Mouse (Mus musculus): ENCODE measurements around the gene Foxn1.

Gene Foxn1

DNA sequence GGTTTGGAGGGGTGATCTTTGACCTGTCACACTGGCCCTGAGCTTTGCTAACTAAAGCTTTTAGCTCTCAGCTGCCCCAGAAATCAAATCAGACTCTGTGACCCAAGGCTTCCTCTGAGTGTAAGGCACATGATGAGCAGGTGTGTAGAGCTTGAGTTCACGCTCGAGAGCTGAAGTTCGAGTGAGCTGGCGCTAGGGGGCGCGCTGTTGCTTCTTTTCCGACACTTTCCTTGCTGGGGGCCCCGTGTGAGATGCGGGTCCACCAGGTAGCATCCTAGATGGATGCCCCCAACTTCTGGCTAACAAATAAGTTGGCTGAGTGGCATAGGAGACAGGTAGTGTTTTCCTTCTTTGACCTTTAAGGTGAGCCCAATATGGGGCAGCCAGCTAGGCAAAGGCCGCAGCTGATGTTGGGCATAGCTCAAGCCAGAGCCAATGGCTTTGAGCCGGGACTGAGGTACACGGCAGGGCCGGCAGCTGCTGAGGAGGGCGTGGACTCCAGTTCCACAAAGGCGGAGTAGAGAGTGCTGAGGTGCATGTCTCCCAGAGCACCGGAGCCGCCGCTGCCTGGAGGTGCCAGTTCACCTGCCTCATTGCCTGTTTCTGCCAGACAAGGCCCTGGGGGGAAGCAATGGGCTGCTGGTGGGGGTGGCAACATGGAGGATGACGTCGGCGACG lies 27.9 kb downstream of the Foxn1 start:
- DNase-seq (ENCODE audit: low read depth, low spot score) = no peak

DNA sequence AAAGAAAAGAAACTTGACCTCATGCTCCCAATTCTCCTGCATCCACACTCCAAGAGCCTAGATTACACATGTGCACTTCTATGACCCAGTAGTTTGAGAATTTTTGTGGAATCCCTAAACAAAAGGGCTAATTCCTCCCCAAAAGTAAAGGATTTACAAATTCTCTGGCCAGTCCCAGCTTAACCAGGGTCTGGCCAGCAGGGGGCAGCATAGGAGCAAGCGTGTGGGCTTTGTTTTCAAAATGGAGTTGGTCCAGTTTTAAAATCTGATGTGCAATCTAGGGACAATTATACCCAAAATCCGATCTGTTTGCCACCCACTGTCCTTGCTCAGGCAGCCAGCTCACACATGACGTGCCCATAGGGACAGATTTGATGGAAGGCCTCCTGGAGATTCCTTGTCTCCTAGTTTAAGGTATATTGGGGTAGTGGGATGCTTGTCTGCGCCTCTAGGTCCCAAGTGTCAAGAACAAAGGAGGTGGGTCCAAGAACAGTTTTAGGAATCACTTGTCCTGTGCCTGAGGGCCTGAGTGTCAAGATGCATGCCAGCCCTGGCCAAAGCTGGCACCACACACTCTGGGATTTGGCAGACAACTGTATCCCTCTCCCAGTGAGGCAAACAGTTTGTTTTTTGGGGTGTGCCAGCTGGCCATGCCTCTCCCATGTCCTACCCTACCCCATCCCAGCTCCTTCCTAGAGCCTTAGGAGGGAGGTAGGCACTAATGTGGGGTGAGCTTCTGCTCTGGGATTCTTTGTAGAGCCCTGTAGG lies 30.7 kb downstream of the Foxn1 start:
- no peak for DNase-seq (ENCODE audit: low read depth, low spot score)

DNA sequence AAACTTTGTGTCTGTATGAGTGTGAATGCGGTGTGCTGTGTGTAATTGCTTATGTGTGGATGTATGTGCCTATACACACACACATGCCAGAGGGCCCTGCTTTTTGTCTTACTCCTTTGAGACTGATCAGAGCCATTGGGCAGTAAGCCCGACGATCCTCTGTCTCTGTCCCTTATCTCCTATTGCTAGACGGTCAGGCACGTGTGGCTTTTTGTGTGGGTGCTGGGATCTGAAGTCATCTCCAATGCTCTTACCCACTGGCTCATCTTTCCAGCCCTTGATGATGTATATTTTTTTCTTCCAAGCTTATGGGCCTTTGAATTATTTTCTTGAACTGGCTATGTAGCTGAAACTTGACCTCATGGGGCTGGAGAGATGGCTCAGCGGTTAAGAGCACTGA lies 31.5 kb downstream of the Foxn1 start:
- no peak for DNase-seq (ENCODE audit: low read depth, low spot score)

DNA sequence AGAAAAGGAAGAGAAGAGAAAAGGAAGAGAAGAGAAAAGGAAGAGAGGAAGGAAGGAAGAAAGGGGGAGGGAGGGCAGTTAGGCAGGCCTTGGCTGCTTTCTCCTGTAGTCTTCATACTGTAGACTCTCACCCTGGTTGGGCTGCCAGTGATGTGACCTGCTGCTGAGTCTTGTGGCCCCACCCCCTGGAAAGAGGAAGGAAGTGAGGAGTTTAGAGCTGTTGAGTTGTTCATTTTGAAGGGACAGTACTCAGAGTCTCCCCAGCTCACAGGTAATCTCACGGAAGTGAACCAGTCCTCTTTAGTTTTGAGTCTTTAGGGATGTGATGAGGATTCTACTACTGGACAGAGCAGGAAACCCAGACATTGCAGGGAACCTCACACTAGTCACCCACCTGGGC lies 33.3 kb downstream of the Foxn1 start:
- no peak for DNase-seq (ENCODE audit: low read depth, low spot score)

DNA sequence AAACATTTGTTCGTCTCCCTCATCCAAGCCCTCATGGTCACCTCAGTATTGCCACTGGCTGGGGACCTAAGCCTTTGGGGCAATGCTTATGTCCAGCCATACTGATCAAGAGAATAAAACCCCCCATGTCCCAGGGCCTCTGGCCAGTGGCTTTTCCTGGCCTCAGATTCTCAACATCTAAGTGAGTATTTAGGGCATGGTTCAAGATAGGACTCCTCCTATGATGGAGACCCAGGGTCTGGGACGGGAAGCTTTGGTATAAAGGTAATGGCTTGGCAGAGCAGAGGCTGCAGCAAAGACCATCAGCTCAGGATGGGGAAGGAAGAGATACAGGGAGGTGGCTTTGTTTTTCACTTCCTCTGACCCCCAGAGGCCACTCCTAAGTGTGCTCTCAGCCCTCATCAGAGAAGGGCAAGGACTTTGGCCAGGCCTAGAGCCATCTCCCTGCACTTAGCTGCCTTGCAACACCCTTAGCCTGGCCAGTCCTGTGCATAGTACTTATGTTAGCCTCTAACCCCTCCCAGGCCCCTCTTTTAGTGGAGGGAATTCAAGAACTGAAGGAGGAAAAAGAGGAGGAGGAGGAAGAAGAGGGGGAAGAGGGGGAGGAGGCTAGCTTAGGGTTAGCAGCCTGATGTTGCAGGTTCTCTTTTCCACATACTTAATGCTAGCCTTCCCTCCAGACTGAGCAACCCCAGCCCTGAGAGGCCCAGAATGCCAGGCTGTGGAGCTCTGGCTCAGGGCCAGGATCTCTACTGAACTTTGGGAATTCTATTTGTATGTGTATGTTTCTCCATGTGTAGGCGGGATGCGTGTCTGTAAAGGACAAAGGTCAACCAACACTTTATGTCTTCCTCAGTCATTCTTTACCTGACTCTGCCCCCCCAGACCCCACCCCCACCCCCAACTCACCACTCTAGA lies 36.7 kb downstream of the Foxn1 start:
- DNase-seq (ENCODE audit: low read depth, low spot score) = no peak

DNA sequence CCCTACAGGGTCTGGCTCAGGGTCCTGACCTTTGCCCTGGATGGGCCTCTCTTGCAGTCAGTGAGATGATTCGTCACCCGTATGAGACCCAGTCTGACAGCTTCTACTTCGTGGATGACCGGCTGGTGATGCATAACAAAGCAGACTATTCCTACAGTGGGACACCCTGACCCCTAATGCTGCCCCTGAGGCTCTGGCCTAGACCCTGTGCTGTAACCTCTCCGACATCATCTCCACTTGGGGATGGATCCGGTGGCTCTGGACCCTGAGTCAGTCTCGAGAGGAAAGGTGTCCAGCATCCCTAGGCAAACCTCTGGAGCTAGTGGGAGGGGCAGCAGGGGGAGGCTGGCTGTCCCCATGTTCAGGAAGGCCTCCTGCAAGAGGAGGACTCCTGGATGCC lies 37.9 kb downstream of the Foxn1 start:
- no peak for DNase-seq (ENCODE audit: low read depth, low spot score)

DNA sequence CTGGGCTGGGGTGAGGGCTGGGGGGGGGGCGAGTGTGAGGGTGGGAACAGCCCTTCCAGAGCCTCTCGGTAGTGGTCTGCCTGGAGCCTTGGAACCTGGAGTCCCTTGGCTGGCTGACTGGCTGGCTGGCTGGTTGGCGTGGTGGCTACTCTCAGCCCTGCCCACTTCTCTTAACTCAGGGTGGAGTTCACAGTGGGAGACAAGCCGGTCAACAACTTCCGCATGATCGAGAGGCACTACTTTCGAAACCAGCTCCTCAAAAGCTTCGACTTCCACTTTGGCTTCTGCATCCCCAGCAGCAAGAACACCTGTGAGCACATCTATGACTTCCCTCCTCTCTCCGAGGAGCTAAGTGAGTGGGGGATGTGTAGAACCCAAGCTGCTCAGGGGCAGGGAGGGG lies 38.5 kb downstream of the Foxn1 start:
- no peak for DNase-seq (ENCODE audit: low read depth, low spot score)

DNA sequence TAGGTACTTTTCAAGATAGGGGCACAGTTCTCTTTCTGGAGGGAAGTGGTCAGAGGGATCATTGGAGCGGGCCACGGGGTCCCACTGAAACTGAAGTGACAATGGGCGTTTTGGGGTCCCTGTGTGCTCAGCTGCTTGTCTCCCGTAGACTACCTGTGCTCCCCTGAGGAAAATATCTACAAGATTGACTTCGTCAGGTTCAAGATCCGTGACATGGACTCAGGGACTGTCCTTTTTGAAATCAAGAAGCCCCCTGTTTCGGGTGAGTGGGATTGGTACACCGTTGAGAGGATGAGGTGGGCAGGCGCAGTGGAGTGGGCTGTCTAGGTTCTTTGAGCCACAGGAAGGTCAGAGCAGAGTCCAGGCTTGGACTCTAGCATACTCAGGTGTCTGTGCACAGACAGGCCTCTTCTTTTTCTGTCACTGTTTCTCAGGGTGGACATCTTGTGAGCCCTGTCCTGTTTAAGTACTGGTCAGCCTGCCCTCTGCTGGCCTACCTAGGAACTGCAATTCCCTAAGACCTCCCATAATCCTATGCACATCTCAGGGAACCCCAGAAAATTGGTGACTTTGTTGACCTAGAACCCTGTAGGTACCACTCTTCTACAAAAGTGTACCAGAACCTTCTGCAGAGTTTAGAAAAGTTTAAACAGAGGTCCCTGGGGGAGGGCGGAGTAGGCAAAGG lies 39.1 kb downstream of the Foxn1 start:
- DNase-seq (ENCODE audit: low read depth, low spot score) = peak; percentile 83

DNA sequence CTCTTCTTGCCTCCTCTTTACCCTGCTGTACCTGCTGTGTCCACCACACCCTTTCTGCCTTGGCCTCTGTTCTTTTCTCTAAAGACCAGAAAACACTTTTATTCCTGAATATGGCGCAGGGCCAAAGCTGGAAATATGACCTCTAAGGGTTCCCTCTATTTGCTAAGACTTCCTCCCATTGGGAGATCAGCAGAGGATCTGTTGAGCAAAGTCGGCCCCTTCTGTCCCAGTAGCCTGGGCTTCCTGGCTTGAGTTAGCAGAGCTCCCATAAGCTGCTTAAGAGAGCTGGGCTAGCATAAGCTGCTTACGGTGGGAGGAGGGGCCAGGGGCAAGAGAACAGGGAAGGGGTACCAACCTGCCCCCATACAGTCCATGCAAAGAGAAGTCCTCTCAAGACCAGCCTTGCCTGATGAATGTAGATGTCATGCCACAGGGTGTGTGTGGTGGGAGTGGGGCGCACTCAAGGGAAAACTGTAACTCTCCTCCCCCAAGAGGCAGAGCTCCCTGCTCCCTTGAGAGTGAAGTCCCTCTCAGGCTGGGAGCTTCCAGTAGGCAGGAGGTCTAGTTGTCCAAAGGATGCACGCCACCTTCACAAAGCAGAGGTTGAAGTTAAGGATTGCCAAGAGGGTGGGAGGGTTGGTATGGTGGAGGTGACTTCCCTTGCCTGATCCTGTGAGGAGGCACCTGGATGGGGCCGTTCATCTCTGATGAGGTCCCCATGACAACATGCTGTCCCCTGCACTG lies 39.9 kb downstream of the Foxn1 start:
- peak; percentile 89 for DNase-seq (ENCODE audit: low read depth, low spot score)

DNA sequence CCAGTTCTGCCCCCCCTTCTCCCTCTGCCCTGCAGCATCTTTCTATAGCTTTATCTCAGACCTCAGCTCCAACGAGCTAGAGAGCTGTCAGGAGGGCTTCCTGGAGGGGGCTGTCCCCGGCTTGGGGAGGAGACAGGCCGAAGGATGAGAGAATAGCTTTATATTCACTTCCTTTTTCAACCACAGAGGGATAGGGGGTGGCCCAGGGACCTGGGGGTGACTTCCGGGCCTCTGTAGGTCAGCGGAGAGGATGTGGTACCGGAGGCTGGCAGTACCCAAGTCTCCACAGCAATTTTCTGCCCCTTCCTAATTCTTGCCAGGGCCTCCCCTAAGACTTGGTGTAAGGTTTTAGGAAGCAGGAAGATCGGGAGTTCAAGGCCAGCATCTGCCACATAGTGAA lies 40.6 kb downstream of the Foxn1 start:
- DNase-seq (ENCODE audit: low read depth, low spot score) = no peak

DNA sequence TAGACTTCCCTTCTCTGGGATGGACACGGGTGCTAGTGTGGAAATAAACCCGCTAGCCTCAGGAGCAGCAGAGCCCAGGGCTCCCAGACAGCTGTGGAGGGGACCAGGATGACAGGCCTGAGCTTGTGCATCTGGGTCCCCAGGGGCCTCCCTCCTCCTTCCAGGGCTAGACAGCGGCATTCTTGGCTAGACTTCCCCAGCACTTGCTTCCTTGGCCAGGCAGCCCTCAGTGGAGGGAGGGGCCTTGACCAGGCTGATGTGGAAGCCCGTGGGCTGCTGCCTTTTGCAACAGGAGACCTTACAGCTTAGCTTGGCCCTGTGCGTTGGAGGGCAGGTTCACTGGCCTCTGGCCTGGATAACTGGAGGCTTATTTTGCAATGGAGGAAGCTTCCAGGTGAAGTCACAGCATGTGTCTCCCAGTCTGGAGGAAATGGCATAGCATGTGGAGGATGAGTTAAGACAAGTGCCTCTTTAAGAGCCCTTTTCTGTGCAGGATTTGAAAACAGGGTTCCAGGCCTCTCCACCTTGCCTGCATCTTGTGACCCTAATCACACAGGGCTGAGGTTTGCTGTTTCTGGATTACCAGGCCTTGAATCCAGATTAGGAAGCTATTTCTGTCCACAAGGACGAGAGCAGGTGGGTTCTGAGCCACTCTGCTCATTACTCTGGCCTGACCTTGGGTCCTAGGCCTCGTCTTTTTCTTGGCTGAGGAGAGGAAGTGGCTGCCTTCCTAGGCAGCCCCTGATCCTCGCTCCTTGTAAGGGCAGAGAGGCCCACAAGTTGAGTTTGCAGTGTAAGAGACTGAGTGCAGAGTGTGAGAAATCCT lies 41.3 kb downstream of the Foxn1 start:
- peak; percentile 68 for DNase-seq (ENCODE audit: low read depth, low spot score)

DNA sequence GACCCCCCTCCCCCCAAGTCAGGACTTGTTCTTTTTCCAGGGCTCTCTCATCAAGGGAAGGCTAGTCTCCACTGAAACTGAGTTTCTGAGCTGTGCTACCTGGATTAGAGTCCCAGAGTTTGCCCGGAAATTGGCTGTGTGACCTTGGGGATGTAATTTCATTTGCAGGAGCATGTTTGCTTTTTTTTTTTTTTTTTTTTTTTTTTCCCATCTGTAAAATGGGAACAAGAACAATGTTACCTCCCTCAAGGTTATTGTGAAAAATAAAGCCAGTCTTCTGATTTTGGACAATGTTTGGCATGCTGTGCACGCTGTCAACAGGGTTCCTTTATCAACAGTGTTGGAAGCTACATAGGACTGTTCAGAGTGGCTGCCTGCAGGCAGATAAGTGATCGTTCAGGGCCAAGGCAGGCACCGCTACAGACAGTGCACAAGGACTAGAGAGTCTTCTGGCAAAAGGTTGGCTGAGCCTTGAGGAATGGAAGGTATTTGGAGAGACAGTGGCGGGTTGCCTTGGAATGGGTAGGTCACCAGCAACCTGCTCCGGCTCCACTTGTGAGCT lies 41.9 kb downstream of the Foxn1 start:
- no peak for DNase-seq (ENCODE audit: low read depth, low spot score)

DNA sequence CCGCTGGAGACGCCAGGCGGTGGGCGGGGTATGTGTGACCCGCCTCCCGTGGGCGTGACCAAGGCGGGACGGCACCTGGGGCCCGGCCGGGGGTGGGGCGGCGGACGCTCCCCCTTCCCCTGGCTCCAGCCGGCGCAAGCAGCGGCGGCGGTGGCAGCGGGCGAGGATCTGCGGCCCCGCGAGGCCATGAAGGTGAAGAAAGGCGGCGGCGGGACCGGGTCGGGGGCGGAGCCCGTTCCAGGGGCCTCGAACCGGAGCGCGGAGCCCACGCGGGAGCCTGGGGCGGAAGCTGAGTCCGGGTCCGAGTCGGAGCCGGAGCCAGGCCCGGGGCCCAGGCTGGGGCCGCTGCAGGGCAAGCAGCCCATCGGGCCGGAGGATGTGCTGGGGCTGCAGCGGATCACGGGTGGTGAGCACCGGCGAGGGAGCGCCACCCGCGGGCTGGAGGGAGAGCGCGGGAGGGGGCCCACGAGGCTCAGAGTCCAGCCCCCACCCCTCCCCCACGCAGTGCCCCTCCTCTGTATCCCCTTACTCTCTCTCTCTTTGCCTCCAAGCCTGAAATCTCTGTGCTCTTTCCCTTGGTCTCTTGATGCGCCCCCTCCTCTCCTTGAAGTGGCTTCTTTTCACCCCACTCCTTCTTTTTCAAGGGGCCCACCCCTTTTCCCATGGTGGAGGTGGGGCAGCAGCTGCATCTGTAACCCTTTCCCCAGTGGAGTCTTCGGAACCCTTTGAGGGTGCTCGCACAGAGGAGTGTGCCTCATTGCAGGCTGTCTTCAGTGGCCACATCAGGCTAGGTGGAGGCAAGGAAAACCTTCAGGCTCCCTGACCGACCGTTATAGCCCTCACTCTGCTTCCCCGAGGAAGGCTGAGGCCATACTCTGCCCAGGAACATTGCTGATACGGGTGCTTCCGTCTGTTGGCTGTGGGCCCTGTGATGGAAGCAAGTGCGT lies 42.7 kb downstream of the Foxn1 start, which contains the start of gene Unc119:
Gene Unc119, plus strand, starts transcription at position 102 of the 947 bp plus-strand sequence.
- peak; percentile 70 for DNase-seq (ENCODE audit: low read depth, low spot score)

DNA sequence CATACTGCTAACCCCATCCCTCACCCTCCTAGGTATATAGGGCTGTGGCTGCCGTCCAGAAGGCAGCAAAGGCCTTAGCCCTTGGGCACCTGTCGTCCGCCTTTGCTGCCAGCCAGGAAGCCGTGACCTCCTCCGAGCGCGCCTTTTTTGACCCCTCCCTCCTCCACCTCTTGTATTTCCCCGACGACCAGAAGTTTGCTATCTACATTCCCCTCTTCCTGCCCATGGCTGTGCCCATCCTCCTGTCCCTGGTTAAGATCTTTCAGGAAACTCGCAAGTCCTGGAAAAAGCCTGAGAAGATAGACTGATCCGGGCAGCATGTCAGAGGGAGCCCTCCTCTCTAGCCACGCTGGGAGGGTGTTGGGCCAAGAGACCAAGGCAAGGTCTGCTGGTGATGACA lies 44.7 kb downstream of the Foxn1 start:
- no peak for DNase-seq (ENCODE audit: low read depth, low spot score)

DNA sequence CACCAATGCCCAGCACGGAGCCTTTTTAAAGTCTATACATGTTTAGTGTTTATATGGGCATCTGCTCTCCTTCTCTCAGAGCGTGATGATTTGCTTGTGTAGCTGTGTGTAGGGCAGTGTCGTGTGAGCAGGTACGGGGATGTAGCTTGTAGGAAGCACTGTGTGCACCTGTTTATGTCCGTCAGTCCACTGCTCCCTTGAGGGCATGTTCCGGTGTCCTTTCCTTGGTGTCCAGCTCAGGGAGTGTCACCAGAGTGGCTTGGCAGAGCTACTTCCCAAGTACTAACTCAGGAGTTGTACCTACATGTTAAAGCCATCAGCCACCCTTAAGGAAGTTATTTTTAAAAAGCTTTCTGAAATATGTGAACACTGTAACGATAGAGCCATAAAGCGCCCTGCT lies 49.3 kb downstream of the Foxn1 start:
- DNase-seq (ENCODE audit: low read depth, low spot score) = no peak

DNA sequence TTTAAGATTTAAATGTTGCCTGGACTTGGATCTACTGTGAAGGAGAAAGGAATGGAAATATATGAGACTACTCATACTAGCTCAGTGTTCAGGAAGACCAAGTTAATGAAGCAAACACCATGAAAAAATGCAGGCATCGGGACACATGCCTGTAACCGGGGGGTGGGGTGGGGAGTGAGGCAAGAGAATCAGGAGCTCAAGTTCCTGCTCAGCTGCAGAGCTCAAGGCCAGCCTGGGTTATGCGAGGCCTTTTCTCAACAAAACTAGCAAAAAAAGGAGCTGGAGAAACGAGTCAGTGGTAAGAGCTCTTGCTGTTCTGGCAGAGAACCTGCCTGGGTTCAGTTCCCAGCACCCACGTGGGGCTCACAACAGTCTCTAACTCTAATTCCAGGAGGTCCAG lies 52.4 kb downstream of the Foxn1 start:
- no peak for DNase-seq (ENCODE audit: low read depth, low spot score)

DNA sequence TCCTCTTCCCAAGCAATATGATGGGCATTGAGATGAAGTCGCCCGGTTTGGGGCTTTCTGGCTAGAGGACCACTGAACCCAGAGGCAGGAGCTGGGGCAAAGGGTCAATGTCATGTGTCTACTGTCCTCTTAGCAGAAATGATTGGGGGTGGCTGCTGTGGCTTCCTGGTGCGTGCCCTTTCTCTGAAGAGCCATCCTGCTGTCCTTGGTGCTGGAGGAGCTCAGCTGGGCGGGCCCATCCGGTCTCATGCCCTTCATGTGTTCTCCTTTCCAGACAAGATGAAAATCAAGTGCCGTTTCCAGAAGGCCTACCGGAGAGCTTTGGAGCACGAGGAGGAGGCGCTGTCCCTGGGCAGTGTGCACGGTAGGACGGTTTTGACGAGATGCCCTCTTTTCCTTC lies 53.7 kb downstream of the Foxn1 start:
- DNase-seq (ENCODE audit: low read depth, low spot score) = no peak

DNA sequence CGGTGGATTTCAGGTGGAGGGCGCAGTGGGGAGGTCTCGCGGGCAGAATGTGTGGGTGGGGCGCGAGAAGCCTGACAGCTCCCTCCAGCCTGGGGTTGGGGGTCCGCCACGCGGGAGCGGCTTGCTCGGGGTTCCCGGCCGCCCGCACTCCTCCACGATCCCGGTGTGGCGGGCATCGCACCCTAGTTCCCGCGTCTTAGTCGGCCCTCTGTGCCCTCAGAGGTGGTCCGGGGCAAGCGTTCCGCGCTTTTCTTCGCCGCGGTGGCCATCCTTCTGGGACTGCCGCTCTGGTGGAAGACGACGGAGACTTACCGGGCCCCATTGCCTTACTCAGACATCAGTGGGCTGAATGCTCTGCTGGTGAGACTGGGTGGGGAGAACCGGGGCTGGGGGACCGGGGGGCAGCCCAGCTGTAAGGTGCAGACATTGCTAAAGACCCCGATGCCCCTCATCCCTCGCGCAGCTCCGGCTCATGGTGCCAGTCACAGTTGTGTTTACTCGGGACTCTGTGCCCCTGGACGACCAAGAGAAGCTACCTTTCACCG lies 57.8 kb downstream of the Foxn1 start:
- DNase-seq (ENCODE audit: low read depth, low spot score) = no peak

All from retina, postnatal 7 days (tissue).